Mouse (Mus musculus): ENCODE measurements around the gene Slc7a6.

Slc7a6 gene

DNA sequence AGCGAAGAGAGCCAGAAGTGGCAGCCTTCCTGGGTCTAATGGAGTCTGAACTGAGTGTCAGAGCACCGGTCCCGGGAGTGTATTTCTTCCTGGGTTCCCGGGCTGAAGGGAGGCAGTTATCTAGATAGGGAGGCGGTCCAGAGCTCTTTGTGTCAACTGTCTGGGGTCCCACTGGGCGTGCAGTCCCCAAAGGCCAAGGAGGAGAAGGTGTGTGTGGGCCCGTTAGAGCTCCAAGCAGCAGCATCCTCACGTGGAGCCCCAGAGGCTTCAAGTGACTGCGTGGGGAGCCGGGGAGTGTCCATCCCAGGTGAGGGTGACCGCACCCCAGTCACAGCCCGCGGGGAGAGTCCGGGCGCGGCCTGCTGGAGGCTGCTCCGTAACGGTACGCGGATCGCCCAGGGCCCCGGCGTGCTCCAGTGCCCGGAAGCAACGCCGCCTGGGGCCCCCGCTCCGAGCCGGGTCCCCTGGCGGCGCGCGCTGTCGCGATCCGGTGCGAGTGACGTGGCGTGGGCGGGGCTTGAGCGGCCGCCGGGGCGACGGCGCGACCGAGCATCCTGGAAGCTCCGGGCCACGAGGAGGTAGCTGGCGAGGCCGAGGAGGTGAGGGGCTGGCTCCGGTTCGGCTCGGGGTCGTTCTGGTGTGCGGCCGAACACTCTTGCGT lies at the start of gene Slc7a6:
TSS of gene Slc7a6 (plus strand) at position 502 of the 661 bp plus-strand sequence.
- peak; percentile 91 for DNase-seq (ENCODE audit: low read depth, low spot score)

DNA sequence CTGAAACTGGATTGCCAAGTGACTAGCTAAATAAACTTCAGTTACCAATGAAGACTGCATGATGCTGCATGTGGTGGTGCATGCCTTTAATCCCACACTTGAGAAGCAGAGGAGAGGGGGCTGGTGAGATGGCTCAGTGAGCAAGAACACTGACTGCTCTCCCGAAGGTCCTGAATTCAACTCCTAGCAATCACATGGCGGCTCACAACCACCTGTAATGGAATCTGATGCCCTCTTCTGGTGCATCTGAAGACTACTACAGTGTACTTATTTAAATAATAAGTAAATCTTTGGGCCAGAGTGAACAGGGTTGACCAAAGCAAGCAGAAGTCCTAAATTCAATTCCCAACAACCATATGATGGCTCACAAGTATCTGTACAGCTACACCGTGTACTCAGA lies 45.2 kb upstream of the Slc7a6 start:
- no peak for DNase-seq (ENCODE audit: low read depth, low spot score)

DNA sequence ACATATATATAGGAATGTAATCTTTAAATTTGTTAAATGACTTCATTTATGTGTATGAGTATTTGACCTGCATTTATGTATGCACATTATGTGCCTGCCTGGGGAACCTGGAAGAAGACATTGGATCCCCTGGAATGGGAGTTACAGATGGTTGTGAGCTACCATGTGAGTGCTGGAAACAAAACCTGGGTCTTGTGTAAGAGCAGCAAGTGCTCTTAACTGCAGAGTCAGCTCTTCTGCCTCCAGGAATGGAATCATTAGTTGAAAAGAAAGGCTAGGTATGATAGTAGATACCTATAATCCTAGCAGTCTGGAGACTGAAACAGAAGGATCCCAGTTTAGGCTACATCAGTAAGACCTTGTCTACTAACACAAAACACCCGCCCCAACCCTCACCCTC lies 42.6 kb upstream of the Slc7a6 start:
- no peak for DNase-seq (ENCODE audit: low read depth, low spot score)

DNA sequence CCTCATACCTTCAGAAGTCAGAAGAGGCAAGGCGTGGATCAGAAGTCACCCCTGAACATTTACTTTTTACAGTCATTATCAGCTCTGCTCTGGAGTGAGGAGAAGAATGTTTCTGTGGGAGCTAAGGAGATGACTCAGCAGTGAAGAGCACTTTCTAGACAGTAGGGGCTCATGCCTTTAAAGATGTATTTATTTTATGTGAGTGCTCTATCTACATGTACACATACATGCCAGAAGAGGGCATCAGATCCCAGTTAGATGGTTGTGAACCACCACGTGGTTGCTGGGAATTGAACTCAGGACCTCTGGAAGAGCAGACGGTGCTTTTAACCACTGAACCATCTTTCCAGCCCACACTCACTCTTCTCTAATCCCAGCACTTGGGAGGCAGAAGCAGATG lies 41.6 kb upstream of the Slc7a6 start:
- DNase-seq (ENCODE audit: low read depth, low spot score): no peak

DNA sequence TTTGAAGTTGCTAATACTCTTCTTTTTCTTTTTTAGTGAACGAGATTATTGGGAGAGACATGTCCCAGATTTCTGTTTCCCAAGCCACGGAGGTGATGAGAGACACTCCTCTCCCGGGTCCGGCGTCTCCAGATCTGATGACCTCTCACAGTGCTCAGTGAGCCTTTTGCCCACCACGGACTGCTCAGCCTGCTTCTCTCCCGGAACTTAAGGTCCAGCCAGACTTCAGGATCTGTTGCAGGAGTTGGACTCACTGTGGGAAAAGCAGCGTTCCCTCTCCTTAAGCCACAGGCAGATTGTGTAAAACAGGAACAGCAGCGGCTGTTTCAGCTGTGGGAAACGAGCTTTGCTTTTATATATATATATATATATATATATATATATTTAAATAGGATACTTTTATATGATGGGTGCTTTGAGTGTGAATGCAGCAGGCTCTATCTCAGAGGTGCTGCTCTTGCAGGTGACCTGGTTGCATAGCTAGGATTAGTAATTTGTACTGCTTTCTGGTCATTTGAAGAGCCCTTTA lies 40.7 kb upstream of the Slc7a6 start:
- DNase-seq (ENCODE audit: low read depth, low spot score): no peak

DNA sequence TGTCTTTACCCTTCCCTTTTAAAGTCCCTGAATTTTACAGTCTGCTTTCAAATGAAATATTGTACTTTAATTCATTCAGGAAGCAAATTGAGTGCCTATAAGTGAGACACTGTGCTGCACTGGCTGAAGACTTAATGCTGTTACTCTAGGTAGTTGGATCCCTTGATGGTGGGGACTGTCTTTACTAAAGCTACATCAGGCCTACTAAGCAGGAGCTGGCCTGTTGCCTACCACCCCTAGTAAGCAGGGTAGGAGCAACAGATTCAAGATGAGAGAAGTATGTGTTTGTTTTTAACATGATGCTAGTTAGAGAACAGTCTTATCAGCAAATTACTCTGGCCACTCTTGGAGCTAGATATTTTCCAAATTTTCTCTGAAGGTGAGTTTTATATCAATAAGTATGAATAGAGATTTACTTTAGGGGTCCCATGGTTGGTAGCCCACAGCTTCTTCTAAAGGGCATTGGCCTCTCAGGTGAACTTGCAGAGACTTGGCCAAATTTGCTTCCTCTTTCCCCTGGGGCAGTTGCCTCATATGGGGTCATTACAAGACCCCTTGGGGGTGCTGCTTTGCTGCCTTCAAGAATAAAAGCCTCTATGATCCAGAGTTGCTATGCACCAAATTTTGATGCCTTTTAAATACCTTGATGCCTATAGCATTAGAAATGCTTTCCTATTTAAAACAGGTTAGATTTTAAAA lies 39.3 kb upstream of the Slc7a6 start:
- no peak for DNase-seq (ENCODE audit: low read depth, low spot score)

DNA sequence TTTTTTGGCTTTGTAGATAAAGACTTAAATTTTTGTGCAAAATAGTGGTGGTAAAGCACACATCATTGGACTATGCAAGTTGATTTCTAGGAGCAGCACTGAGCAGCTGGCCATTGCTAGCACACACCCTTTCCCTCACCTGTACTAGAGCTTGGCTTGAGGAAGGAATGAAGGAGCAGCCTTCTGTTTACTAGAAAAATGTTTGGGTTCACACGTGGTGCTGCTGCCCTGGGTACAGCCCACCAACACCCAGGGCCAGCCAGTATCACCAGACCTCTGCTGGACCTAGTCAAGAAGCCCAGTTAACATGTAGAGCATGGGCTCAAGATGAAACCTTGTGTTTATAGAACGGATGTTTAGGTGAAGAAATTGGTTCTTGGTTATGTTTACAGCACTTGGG lies 38.7 kb upstream of the Slc7a6 start:
- DNase-seq (ENCODE audit: low read depth, low spot score): no peak

DNA sequence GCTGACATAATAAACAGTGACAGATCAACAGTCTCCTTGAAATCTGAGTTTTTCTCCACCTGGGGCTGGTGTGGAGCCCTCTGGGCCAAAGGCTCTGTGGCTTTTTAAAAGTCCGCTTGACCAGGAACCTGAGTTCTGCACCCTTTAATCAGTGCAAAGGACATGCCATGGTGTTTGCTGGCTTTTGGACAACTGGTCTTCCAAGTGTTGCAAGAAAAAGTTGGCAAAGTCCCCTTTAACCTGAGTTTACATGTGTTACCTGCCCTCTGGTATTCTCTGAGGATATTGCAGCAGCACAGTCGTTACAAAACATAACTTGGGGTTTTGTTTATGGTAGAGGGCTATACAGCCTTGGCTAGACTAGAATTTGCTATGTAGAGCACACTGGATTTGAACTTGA lies 38.2 kb upstream of the Slc7a6 start:
- DNase-seq (ENCODE audit: low read depth, low spot score): no peak

DNA sequence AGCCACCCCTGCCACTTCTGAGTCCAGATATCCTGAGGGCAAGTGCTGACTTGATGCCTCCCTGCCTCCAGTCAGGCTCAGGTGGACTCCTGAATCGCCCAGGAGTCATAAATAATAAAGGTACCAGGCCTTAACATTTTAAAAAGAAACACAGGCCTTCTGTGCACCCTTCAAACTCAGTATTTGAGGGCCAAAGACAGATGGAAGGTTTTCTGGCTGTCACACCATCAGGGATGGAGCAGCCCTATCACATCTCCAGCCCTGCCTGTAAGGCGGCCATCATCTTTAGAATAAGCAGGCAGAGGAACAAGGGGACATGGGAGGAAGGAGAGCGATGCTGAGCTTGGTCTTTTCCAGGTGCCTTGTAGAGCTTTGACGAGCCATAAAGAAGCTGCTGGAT lies 37.6 kb upstream of the Slc7a6 start:
- no peak for DNase-seq (ENCODE audit: low read depth, low spot score)

DNA sequence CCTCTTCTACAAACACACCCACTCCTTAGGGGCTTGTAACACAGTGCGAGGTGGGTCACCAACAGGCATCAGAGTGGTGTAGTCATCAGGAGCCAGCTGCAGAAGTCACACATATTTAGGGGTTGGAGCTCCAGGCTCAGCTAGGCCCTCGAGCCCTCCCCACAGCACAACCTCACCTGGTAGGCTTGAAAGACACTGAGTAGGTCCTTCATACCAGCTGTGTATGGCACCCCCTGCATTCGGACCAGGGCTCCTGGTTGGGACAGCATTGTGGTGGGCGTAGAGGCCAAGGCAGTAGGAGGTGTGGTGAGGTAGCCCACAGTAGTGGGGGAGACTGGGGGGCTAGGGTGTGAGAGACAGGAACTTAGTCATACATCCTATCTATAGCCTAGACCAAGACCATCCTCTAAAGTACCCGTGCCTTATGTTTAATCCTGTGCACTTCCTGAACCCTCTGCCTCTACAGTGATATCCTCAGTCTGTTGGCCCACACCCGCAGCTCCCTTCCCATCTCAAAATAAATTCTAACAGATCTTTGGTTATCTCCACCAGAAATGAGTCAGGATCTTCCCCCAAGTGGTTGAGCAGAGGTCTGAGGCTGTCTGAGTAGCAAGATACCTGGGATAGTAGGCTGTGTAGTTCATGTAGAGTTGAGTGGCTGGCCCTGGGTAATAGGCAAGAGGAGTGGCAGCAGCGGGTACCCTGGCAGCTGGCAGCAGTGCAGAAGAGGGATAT lies 37.0 kb upstream of the Slc7a6 start:
- DNase-seq (ENCODE audit: low read depth, low spot score): no peak

DNA sequence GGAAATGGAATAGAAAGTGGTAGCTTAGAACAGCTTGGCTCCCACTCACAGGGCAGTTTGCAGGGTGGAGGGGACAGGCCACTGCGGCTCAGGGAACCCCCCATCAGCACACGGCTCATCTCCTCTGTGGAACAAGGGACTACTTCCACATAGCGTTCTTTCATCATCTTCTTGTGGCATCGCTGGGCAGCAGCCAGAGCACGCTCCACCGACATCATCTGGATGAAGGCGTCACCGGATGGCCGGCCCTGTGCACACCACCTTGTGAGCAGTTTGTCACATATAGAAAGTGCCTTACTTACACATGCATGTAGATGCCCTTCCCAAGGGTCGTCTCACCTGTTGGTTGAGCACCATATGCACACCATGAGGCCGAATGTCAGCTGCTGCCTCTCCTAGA lies 36.3 kb upstream of the Slc7a6 start:
- no peak for DNase-seq (ENCODE audit: low read depth, low spot score)

DNA sequence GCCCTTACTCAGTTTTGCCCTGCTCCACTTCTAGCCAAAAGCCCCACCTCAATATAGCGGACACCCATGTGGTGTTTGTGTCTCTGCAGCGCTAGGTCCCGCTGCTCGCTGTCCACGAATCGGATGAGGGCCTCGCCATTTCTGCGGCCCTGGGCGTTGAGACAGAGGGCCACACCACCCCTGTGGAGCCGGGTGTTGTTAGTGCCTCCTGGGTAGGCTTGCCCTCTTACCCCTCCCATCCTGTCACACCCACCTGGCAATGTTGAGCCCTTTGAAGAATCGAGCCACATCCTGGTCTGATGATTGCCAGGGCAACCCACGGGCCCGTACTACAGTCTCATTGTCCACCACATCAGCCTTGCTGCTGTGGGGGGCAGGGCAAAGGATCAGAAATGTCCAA lies 35.1 kb upstream of the Slc7a6 start:
- DNase-seq (ENCODE audit: low read depth, low spot score): no peak

DNA sequence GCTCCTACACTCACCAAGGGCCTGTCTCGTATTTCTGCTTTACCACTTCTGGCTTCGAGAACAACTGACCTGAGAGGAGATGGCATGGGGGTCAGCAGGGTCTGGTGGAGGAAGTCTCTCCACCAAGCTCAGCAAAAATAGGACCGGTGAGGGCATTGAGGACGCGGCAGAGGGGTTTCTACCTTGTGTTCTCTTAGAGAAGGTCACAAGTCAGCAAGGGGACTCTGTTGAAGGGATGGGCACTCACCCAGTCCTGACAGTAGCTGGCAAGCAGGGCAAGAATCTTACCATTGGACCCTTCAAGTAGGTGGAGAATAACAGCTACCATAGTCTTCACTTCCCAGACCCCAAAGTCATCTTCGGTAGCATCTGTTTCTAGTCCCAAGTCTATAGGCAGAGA lies 34.7 kb upstream of the Slc7a6 start:
- no peak for DNase-seq (ENCODE audit: low read depth, low spot score)

DNA sequence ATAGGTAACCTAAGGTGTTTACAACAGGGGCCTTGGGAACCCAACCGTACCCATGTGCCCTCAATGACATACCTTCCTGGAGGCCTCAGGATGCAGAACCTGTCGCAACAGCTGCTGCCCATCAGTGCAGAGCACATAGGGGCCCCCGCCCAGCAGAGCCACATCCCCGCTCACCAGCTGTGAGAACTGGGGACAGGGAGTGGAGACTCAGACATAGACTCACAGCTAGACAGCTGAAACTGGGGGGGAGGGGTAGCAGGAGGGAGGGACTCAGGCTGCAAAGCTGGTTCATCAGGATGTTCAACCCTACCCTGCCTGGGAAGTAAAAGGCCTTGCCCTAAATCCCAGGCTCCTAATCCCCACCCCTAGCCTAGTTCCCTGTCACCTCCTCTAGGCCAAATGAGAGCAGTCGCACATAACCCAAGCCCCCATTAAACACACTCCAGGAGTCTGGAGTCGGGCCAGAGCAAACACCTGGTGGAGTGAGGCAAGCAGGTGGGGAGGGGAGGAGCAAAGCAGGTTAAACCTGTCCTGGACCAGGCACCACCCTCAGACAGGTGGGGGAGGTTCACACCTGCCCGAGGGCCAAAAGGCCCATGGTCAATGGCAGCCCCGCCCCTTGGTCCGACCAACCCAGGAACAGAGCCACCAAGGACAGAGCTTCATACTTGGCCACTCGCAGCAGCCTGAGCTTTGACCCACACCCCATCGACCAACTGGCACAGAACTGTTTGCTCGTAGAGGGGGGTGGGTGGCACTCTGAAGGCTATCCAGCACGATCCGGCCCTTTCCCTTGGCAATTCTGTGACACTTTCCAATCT lies 33.7 kb upstream of the Slc7a6 start:
- no peak for DNase-seq (ENCODE audit: low read depth, low spot score)

DNA sequence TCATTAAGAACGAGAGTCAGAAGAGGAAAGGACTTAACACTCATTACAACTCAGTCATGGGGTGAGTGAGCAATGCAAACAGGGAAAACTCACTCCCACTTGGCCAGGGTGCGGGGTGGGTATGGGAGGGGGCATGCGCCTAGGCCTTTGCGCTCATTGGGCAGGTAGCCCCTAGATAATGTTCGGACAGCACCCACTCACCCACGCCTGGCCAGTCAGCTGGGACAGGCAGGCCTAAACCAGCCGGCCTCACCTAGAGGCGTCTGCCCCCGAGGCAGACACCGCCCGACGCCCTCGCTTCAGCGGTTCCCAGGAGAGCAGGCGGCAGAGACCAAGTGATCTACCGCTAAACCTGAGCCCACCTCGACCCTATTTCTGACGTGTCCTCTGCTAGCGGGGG lies 33.0 kb upstream of the Slc7a6 start:
- no peak for DNase-seq (ENCODE audit: low read depth, low spot score)

DNA sequence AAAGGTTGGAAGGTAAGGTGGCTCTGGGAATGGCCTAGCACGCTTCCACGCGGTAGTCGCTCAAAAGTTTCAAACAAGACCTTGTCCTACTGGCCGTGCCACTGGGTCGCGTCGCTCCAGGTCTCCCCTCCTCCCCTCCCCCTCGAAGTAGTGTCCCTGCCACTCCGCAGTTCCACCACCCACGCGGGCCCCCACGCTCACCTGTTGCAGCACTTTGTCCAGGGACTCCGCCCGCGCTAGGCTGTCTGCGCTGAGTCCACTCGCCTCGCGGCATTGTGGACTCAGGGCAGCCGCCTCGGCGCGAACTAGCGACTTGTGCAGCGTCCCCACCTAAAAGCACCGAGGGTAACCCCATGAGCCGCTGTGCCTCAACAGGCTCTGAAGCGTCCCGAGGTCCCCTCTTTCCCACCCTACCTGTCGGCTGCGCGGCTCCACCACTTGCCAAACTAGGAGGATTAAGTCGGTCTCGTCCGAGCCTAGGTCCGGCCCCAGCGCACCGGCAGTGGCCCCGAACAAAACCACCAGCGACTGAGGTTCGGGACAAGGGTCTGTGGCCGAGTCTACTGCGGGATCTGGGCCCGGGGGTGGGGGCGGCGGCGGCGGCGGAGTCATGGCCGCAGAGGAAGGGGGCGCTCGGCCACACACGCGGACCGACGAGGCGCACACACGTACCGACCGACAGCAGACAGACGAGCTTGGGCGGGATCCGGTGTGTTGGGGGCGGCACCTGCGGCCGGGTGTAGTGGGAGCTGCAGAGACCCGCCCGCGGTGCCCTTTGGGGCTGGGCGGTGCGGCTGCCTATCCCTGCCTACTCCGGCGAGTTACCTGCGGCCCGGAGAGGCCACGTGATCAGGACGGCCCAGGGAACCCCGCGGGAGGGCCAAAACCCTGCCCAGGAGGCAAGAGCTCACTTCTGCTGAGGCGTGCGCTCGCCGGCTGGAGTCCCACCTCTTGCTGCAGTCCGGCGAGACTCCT lies 32.2 kb upstream of the Slc7a6 start, which contains the start of gene Esrp2:
TSS of gene Esrp2 (minus strand) at position 819 of the 975 bp plus-strand sequence.
- no peak for DNase-seq (ENCODE audit: low read depth, low spot score)

DNA sequence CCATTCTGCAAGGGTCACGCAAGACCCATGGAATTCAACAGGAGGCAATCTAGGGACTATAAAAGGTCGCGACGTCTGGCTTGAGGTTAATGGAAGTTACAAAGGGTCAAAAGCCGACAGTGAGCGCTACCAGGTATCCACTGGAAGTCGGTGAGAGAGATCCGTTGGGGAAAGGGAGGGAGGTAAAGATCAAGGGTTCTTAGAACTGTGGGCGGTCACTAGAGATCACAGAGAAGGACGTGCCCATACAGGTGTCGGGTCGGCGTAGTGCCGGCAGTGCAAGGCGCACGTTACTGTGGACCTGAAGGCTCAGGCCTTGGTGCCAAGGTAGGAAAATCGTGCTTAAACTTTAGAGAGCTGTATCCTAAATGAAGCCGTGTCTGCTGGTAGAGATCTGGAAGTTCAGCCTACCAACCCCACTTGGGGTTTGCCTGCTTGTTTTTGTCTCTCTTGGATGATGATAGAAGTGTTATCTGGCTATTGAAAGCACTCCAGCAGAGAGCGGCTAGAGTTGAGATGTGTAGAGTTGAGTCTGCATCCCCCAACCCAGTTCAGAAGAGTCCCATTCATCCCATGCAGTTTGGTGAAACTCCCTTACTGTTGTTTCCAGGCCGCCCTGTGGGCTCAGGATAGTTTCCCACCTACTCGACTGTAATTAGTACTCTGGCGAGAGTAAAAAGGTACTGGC lies 31.3 kb upstream of the Slc7a6 start:
- DNase-seq (ENCODE audit: low read depth, low spot score): no peak

DNA sequence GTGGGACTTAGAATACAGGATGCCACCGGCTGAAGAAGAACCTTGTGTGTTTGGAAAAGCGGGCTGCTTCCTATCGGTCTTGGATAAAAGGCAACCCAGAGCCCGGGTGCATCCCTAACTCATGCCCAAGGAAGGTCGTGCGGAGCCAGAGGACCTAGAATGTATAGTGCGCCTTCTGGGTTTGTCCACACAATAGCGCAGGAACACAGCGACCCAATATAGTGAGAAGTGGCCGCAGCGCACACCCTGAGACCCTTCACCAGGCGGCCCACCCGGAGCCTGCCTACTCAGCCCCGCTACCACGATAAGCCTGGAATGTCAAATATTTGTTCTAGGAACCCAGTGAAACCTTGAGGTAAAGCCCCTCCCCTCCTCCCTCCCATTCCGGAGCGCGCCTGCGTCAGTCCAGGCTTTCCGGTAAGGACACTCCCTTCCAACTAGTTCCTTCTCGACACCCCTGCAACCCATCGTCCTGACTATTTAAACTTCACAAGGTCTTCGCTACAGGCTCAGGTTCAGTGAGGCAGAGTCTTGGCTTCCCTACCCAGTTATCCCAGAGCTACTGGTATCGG lies 30.7 kb upstream of the Slc7a6 start:
- DNase-seq (ENCODE audit: low read depth, low spot score): no peak

DNA sequence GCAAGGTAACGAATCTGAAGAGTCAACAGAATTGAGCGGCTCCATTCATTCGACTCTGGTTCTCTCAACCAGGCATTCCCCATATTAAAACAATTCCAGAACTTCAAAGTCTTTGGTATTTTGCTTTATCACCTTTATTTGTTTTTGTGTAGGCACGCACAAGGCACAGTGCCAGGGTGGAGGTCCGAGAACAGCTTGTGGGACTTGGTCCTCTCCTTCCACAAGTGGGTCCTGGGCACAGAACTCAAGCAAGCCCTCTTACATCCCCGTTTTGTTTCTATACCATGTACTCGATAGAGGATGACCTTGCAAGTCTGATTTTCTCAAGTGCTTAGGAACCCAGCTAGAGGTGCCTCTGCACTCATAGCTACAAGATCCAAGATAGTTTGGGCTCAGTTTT lies 30.0 kb upstream of the Slc7a6 start:
- no peak for DNase-seq (ENCODE audit: low read depth, low spot score)

DNA sequence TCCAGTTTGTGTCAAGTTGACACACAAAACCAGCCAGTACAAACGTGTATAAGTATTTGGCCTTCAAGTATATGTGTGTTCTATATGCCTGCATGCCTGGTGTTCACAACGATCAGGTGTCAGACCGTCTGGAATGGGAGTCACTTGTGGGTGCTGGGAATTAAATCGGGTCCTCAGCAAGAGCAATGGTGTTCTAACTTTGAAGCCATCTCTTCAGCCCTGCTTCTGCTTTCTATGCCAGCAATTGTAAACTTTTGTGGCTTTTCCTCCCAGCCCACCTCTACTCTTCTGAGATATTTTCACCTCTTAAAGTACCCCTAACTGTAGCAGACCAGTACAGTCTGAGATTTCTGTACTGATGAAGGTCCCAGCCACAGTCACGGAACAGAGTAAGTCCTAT lies 28.5 kb upstream of the Slc7a6 start:
- no peak for DNase-seq (ENCODE audit: low read depth, low spot score)
